Mouse (Mus musculus) heart, embryonic 16.5 days (tissue): ENCODE data around the gene Ccdc106. TPM values are rescaled to one million over a fixed set of nuclear protein-coding genes. Genes with fewer than 3 reads are reported as not detected.

Experiments
- ATAC-seq: fragments of 200-750 bp; cut with Nextera tagmentation; replicated peaks from 2 replicates; pipeline ENCODE4 v1.8.0; 2017; ENCODE audit warnings: moderate number of reproducible peaks; ENCODE audit not compliant: insufficient read depth, low FRiP score; ENCODE audit errors: extremely low read depth
- H3K27ac ChIP-seq: fragments of 300-500 bp; sonication (generic); 2 replicates; pipeline ENCODE4 v1.5.1; 2014; ENCODE audit warnings: mild to moderate bottlenecking, low read length, control low read depth, moderate library complexity
- H3K27me3 ChIP-seq: fragments of 300-500 bp; sonication (generic); 2 replicates; pipeline ENCODE4 v1.6.1; 2014; ENCODE audit warnings: low read length, mixed read lengths; ENCODE audit not compliant: control insufficient read depth, insufficient read depth
- H3K36me3 ChIP-seq: fragments of 300-500 bp; sonication (generic); 2 replicates; pipeline ENCODE4 v1.6.1; 2014; ENCODE audit not compliant: control insufficient read depth, insufficient read depth
- H3K4me1 ChIP-seq: fragments of 300-500 bp; sonication (generic); 2 replicates; pipeline ENCODE4 v1.6.1; 2014; ENCODE audit warnings: low read length, mixed read lengths; ENCODE audit not compliant: control insufficient read depth, insufficient read depth
- H3K4me2 ChIP-seq: fragments of 300-500 bp; sonication (generic); 2 replicates; pipeline ENCODE4 v1.6.1; 2014; ENCODE audit warnings: low read depth, mild to moderate bottlenecking, control low read depth, low read length
- H3K4me3 ChIP-seq: fragments of 300-500 bp; sonication (generic); 2 replicates; pipeline ENCODE4 v1.5.1; 2014; ENCODE audit warnings: mild to moderate bottlenecking, control low read depth, low read length
- H3K9ac ChIP-seq: fragments of 300-500 bp; sonication (generic); 2 replicates; pipeline ENCODE4 v1.6.1; 2014; ENCODE audit warnings: low read length, control low read depth
- H3K9me3 ChIP-seq: fragments of 300-500 bp; sonication (generic); replicated peaks from 2 replicates; pipeline ENCODE4 v1.6.1; 2016; ENCODE audit warnings: low read length; ENCODE audit not compliant: control insufficient read depth
- WGBS: fragments of 180-500 bp; shearing (Covaris S2); extraction: QIAGEN DNeasy Blood & Tissue Kit; methylation state at CpG from one replicate; pipeline ENCODE4 v1.1.7; 2014; 5-methylcytosine and 5-hydroxymethylcytosine counted together
- polyA plus RNA-seq: library from polyadenylated mRNA; unstranded; fragments of >200 nt; fragmentation: Nextera tagmentation; extraction: Ambion mirVana; gene quantifications from 2 replicates; pipeline ENCODE4 v1.2.1, GENCODE M21; 2015

The Ccdc106 gene
- polyA plus RNA-seq, 1 experiment from 2014 or later, result 1.5 TPM

DNA sequence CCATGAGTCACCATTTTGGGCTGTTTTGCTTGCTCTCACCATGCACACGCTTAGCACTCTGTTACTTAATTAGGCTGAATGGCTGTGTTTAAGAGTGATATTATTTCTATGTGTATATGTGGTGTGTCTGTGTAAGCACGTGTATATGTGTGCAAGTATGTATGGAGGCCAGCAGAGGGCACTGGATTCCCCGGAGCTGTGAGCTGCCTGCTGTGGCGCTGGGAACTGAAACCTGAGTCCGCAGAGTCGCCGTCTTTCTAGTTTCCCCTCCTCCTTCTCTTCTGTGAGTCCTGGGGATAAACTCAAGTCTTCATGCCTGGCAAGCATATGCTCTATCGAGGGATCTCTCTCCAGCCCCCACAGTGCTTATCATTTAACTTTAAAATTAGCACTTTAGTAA is 88.9 kb downstream of the Ccdc106 start:
- no peak overlapping the region for H3K27ac ChIP-seq
- no peak overlapping the region for H3K9ac ChIP-seq
- no peaks in the 10 kb centered on the region for H3K36me3 ChIP-seq
- no peak overlapping the region for H3K4me2 ChIP-seq
- no peaks in the 10 kb centered on the region for H3K27me3 ChIP-seq
- no peak for ATAC-seq
- 74% methylated on average over 8 of the region's 8 CpGs for WGBS
- no peaks in the 10 kb centered on the region for H3K4me1 ChIP-seq
- H3K4me3 ChIP-seq, result no peak overlapping the region
- no peaks in the 10 kb centered on the region for H3K9me3 ChIP-seq

Other genes starting within 250 kb of the Ccdc106 start
- gene Fam71e2, start 249.3 kb upstream of the Ccdc106 start, polyA plus RNA-seq, result not detected in 2 replicates
- 0.11 and 0.20 TPM in 2 replicates for gene Il11, start 237.7 kb upstream of the Ccdc106 start, polyA plus RNA-seq
- gene Tmem190, start 237.6 kb upstream of the Ccdc106 start, polyA plus RNA-seq, result not detected in 2 replicates
- gene Tmem238, start 230.9 kb upstream of the Ccdc106 start, polyA plus RNA-seq, result 5.8 and 6.7 TPM in 2 replicates
- 191 and 205 TPM in 2 replicates for gene Rpl28, start 227.7 kb upstream of the Ccdc106 start, polyA plus RNA-seq
- gene Ube2s, start 208.0 kb upstream of the Ccdc106 start, polyA plus RNA-seq, result 338 and 342 TPM in 2 replicates
- 0.05 and 0.07 TPM in 2 replicates for gene Shisa7, start 175.9 kb upstream of the Ccdc106 start, polyA plus RNA-seq
- gene Isoc2b, start 150.3 kb upstream of the Ccdc106 start, polyA plus RNA-seq, result 5.6 and 6.3 TPM in 2 replicates
- gene Isoc2a, start 143.4 kb upstream of the Ccdc106 start, polyA plus RNA-seq, result 2.0 and 2.1 TPM in 2 replicates
- 0.11 TPM in 1 of 2 replicates, not detected in the other for gene Gm36210, start 114.0 kb upstream of the Ccdc106 start, polyA plus RNA-seq
- gene Zfp628, start 105.3 kb upstream of the Ccdc106 start, polyA plus RNA-seq, result 2.2 and 2.5 TPM in 2 replicates
- gene Nat14, start 98.5 kb upstream of the Ccdc106 start, polyA plus RNA-seq, result 3.9 and 4.6 TPM in 2 replicates
- gene Ssc5d, start 94.8 kb upstream of the Ccdc106 start, polyA plus RNA-seq, result 2.6 and 2.7 TPM in 2 replicates
- gene Sbk2, start 56.1 kb upstream of the Ccdc106 start, polyA plus RNA-seq, result 5.9 and 10.4 TPM in 2 replicates
- 0.72 and 0.84 TPM in 2 replicates for gene Sbk3, start 49.4 kb upstream of the Ccdc106 start, polyA plus RNA-seq
- gene Zfp579, start 24.4 kb upstream of the Ccdc106 start, polyA plus RNA-seq, result 25.8 and 31.3 TPM in 2 replicates
- gene Zfp524, start 6.1 kb upstream of the Ccdc106 start, polyA plus RNA-seq, result 14.1 and 15.1 TPM in 2 replicates
- 25.6 and 26.2 TPM in 2 replicates for gene Fiz1, start 5.9 kb upstream of the Ccdc106 start, polyA plus RNA-seq
- 0.95 TPM in 1 of 2 replicates, not detected in the other for gene Gm44973, start 5.1 kb upstream of the Ccdc106 start, polyA plus RNA-seq
- gene Zfp865, start 177 bp upstream of the Ccdc106 start, polyA plus RNA-seq, result 3.9 and 4.0 TPM in 2 replicates
- not detected in 2 replicates for gene 4632433K11Rik, start 13.6 kb downstream of the Ccdc106 start, polyA plus RNA-seq
- 6.3 and 6.8 TPM in 2 replicates for gene Zfp784, start 17.9 kb downstream of the Ccdc106 start, polyA plus RNA-seq
- gene Zfp580, start 31.0 kb downstream of the Ccdc106 start, polyA plus RNA-seq, result 14.9 and 15.2 TPM in 2 replicates
- 72.8 and 75.3 TPM in 2 replicates for gene U2af2, start 41.6 kb downstream of the Ccdc106 start, polyA plus RNA-seq
- gene Epn1, start 59.7 kb downstream of the Ccdc106 start, polyA plus RNA-seq, result 55.8 and 56.9 TPM in 2 replicates
- gene Rfpl4, start 96.4 kb downstream of the Ccdc106 start, polyA plus RNA-seq, result not detected in 2 replicates
- gene Rasl2-9, start 105.4 kb downstream of the Ccdc106 start, polyA plus RNA-seq, result 1.8 and 2.7 TPM in 2 replicates
- gene Vmn1r55, start 129.1 kb downstream of the Ccdc106 start, polyA plus RNA-seq, result 0.01 TPM in 1 of 2 replicates, not detected in the other
- not detected in 2 replicates for gene Vmn1r56, start 176.2 kb downstream of the Ccdc106 start, polyA plus RNA-seq
- not detected in 2 replicates for gene Vmn1r57, start 197.9 kb downstream of the Ccdc106 start, polyA plus RNA-seq